Mouse (Mus musculus) bone marrow macrophage, adult 2 months (primary cell): Measurements from ENCODE around the gene Pdss1.

Experiments
- CTCF ChIP-seq: IDR thresholded peaks from 2 replicates; pipeline ENCODE4 v1.5.1; 2012; ENCODE audit warnings: low read depth, mild to moderate bottlenecking, low read length, moderate library complexity
- POLR2A ChIP-seq: IDR thresholded peaks from 2 replicates; pipeline ENCODE4 v1.6.1; 2012; ENCODE audit warnings: mild to moderate bottlenecking, low read depth, low read length, borderline replicate concordance

DNA sequence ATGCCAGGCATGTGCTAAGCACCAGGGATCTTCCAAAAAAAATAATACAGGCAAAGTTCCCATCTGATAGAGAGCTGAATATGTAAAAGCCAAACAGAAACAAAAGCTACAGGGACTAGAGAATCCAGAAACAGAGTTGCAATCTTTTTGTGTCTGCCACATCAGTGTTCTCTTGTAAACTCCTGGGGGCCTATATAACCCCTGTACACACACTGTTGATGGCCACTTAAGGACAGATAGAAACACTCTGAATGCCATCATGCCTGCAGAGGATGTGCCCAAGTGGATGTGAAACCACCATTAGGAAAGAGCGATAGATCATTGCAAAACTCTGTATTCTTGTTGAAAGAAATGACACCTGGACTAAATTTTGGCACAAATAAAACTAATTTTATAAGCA, 29.5 kb upstream of the Pdss1 start:
- TF ChIP-seq CTCF = no peak
- TF ChIP-seq POLR2A = no peak
